ENCODE assay signal across 11 mouse cellular contexts in the genomic region with DNA sequence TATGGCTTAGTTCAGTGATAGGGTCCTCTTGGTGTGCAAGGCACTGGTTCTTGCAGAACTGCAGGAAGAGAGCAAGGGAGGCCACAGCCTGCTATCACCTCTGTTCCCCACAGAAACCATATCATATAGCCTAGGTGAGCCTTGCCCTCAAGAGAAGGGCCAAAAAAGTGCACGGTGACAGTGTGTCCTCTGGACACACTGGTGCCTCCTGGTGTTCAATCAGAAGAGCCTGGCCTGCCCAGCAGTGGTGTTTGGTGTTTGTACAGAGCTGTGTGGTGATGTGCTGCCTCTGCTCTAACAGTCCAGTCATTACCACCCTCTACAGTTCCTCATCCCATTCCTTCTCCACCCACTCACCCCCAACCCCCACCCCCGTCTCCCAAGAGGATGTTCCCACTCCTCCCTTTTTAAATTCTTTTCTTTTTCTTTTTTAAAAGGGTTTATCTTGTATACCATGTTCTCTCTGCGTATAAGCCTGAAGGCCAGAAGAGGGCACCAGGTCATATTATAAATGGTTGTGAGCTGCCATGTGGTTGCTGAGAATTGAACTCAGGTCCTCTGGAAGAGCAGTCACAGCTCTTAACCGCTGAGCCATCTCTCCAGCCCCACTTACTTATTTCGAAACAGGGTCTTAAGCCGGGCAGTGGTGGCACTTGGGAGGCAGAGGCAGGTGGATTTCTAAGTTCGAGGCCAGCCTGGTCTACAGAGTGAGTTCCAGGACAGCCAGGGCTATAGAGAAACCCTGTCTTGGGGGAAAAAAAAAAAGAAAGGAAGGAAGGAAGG. TPM values are rescaled to one million over a fixed set of nuclear protein-coding genes. Genes with fewer than 3 reads are reported as not detected.
A peak's percentile ranks its signal among the peaks of the same experiment; 100 is the strongest.
DNase-seq lines count a peak whose midpoint lies in the region; ATAC-seq and TF ChIP-seq lines count a peak whose summit lies in the region.
"Had no signal": no experiment of that assay in that cellular context is flagged by ENCODE, and none has a peak within 500 bp of the region (broad histone marks: within the 10 kb centered on the region; RNA-seq: fewer than 3 reads in every experiment).

No protein-coding gene starts in this region.

- no peaks in the 10 kb centered on the region for H3K9me3 ChIP-seq in heart, embryonic 12.5 days (replicated peaks)
- H3K9me3 ChIP-seq in liver, postnatal 0 days (ENCODE audit: low read length), result no peaks in the 10 kb centered on the region
- no peaks in the 10 kb centered on the region for H3K9me3 ChIP-seq in hindbrain, embryonic 12.5 days (replicated peaks)
- H3K9me3 ChIP-seq: embryonic facial prominence, embryonic 13.5 days; limb, embryonic 12.5 days; neural tube, embryonic 12.5 days had no signal

- peak; percentile 3 for DNase-seq in heart, postnatal 4 days
- peak; percentile 2 for DNase-seq in right cerebral cortex, postnatal 25 days
- no peak for DNase-seq in right cerebral cortex, postnatal 36 days (ENCODE audit: low spot score in 2 of 2)
- peak; percentile 41 for DNase-seq in liver, postnatal 0 days

- 0 out of 2 replicates have a peak, but pooled peaks cover 3% of the 10 kb centered on the region for H3K36me3 ChIP-seq in heart, embryonic 12.5 days
- 0 out of 2 replicates have a peak, but pooled peaks cover 3% of the 10 kb centered on the region for H3K36me3 ChIP-seq in liver, postnatal 0 days (replicated peaks; ENCODE audit: insufficient read depth, low read length)
- no peaks in the 10 kb centered on the region for H3K36me3 ChIP-seq in hindbrain, embryonic 12.5 days
- H3K36me3 ChIP-seq: neural tube, embryonic 12.5 days had no signal

- peak; percentile 61 for TF ChIP-seq CTCF in liver, postnatal 0 days (IDR thresholded peaks at IDR 0.05; ENCODE audit: low read depth)

- H3K4me3 ChIP-seq in heart, embryonic 12.5 days, result no peak overlapping the region
- H3K4me3 ChIP-seq in liver, postnatal 0 days (ENCODE audit: low read depth, low read length), result no peak overlapping the region
- no peak overlapping the region for H3K4me3 ChIP-seq in hindbrain, embryonic 12.5 days
- H3K4me3 ChIP-seq: embryonic facial prominence, embryonic 13.5 days; limb, embryonic 12.5 days; neural tube, embryonic 12.5 days had no signal

- H3K27me3 ChIP-seq in heart, embryonic 12.5 days (replicated peaks), result no peaks in the 10 kb centered on the region
- no peaks in the 10 kb centered on the region for H3K27me3 ChIP-seq in liver, postnatal 0 days (ENCODE audit: insufficient read depth, low read length)
- H3K27me3 ChIP-seq in hindbrain, embryonic 12.5 days, result no peaks in the 10 kb centered on the region
- H3K27me3 ChIP-seq: embryonic facial prominence, embryonic 13.5 days; limb, embryonic 12.5 days; neural tube, embryonic 12.5 days had no signal

- no peak overlapping the region for H3K27ac ChIP-seq in heart, embryonic 12.5 days (ENCODE audit: poor library complexity, severe bottlenecking)
- H3K27ac ChIP-seq in liver, postnatal 0 days (ENCODE audit: low read depth), result peak overlapping the region; percentile 98
- H3K27ac ChIP-seq in hindbrain, embryonic 12.5 days, result no peak overlapping the region
- H3K27ac ChIP-seq: embryonic facial prominence, embryonic 13.5 days; limb, embryonic 12.5 days; neural tube, embryonic 12.5 days had no signal

- H3K9ac ChIP-seq in heart, embryonic 12.5 days, result no peak overlapping the region
- H3K9ac ChIP-seq in liver, postnatal 0 days (replicated peaks), result no peak overlapping the region
- no peak overlapping the region for H3K9ac ChIP-seq in hindbrain, embryonic 12.5 days
- H3K9ac ChIP-seq: embryonic facial prominence, embryonic 13.5 days; limb, embryonic 12.5 days; neural tube, embryonic 12.5 days had no signal

- no peak for ATAC-seq in heart, embryonic 12.5 days (ENCODE audit: insufficient number of reproducible peaks, low FRiP score)
- ATAC-seq in erythroblast, adult 5-6 weeks (replicated peaks; ENCODE audit: low FRiP score, poor library complexity, severe bottlenecking), result 0 out of 2 replicates have a peak, but pooled peaks have one; percentile 19
- ATAC-seq in liver, postnatal 0 days, result peak; percentile 32; the same call in 1 of the 2 replicates
- no peak for ATAC-seq in hindbrain, embryonic 12.5 days (ENCODE audit: low FRiP score)
- ATAC-seq: activated CD4-positive, CD25-positive, alpha-beta regulatory T cell, adult 4 months had no signal

- no peak overlapping the region for H3K4me2 ChIP-seq in heart, embryonic 12.5 days
- no peak overlapping the region for H3K4me2 ChIP-seq in liver, postnatal 0 days (ENCODE audit: low read depth, low read length)
- H3K4me2 ChIP-seq in hindbrain, embryonic 12.5 days (replicated peaks), result no peak overlapping the region
- H3K4me2 ChIP-seq: embryonic facial prominence, embryonic 13.5 days; limb, embryonic 12.5 days; neural tube, embryonic 12.5 days had no signal

- peaks cover 89% of the 10 kb centered on the region for H3K4me1 ChIP-seq in heart, embryonic 12.5 days (replicated peaks)
- peaks cover 46% of the 10 kb centered on the region for H3K4me1 ChIP-seq in liver, postnatal 0 days (ENCODE audit: insufficient read depth)
- peaks cover 45% of the 10 kb centered on the region for H3K4me1 ChIP-seq in hindbrain, embryonic 12.5 days

- 81% methylated on average over 7 of the region's 7 CpGs for WGBS in heart, embryonic 12.5 days
- WGBS in liver, postnatal 0 days (ENCODE audit: insufficient replicate concordance), result 75% methylated on average over 7 of the region's 7 CpGs
- 88% methylated on average over 7 of the region's 7 CpGs for WGBS in hindbrain, embryonic 12.5 days

- no peak for TF ChIP-seq EP300 in liver, postnatal 0 days (IDR thresholded peaks at IDR 0.05; ENCODE audit: low read depth)

RNA-seq across cellular contexts. Expression of gene Atf5, which starts 5.4 kb away (rescaled TPM):
- 10 to 100 TPM; 34.9 to 37.2 TPM for total RNA-seq in heart, postnatal 4 days (2021)
- polyA plus RNA-seq in heart, embryonic 12.5 days (2016; fragmentation: Nextera tagmentation; extraction: Ambion mirVana), result 2.6 and 2.7 TPM in 2 replicates
- 1.3 and 1.9 TPM in 2 replicates for total RNA-seq in erythroblast, adult 5-6 weeks (2015; ENCODE audit: low replicate concordance)
- 2.1 and 2.5 TPM in 2 replicates for total RNA-seq in erythroblast, adult 5-6 weeks (2017; ENCODE audit: low replicate concordance)
- polyA plus RNA-seq in liver, postnatal 0 days (2015; fragmentation: Nextera tagmentation; extraction: Ambion mirVana), result 66.6 and 72.5 TPM in 2 replicates
- polyA plus RNA-seq in hindbrain, embryonic 12.5 days (2016; fragmentation: Nextera tagmentation; extraction: Ambion mirVana), result 3.9 and 4.6 TPM in 2 replicates

RNA-seq across cellular contexts. Expression of gene Il4i1, which starts 5.7 kb away (rescaled TPM):
- 1 to 10 TPM; 1.4 to 2.0 TPM for total RNA-seq in heart, postnatal 4 days (2021)
- 0.78 and 1.1 TPM in 2 replicates for polyA plus RNA-seq in heart, embryonic 12.5 days (2016; fragmentation: Nextera tagmentation; extraction: Ambion mirVana)
- total RNA-seq in erythroblast, adult 5-6 weeks (2015; ENCODE audit: low replicate concordance), result 0.84 TPM in 1 of 2 replicates, not detected in the other
- 0.09 TPM in 1 of 2 replicates, not detected in the other for total RNA-seq in erythroblast, adult 5-6 weeks (2017; ENCODE audit: low replicate concordance)
- polyA plus RNA-seq in liver, postnatal 0 days (2015; fragmentation: Nextera tagmentation; extraction: Ambion mirVana), result 0.83 and 1.0 TPM in 2 replicates
- polyA plus RNA-seq in hindbrain, embryonic 12.5 days (2016; fragmentation: Nextera tagmentation; extraction: Ambion mirVana), result 1.8 and 2.5 TPM in 2 replicates

RNA-seq across cellular contexts. Expression of gene Nup62, which starts 6.0 kb away (rescaled TPM):
- total RNA-seq in heart, postnatal 4 days (2021), result 10 to 100 TPM; 69.3 to 69.9 TPM
- polyA plus RNA-seq in heart, embryonic 12.5 days (2016; fragmentation: Nextera tagmentation; extraction: Ambion mirVana), result 90.9 and 93.3 TPM in 2 replicates
- 10.4 and 14.4 TPM in 2 replicates for total RNA-seq in erythroblast, adult 5-6 weeks (2015; ENCODE audit: low replicate concordance)
- total RNA-seq in erythroblast, adult 5-6 weeks (2017; ENCODE audit: low replicate concordance), result 21.7 and 21.9 TPM in 2 replicates
- 19.6 and 21.4 TPM in 2 replicates for polyA plus RNA-seq in liver, postnatal 0 days (2015; fragmentation: Nextera tagmentation; extraction: Ambion mirVana)
- 69.8 and 73.9 TPM in 2 replicates for polyA plus RNA-seq in hindbrain, embryonic 12.5 days (2016; fragmentation: Nextera tagmentation; extraction: Ambion mirVana)

RNA-seq across cellular contexts. Expression of gene Akt1s1, which starts 26.9 kb away (rescaled TPM):
- total RNA-seq in heart, postnatal 4 days (2021), result 10 to 100 TPM; 70.6 to 82.6 TPM
- polyA plus RNA-seq in heart, embryonic 12.5 days (2016; fragmentation: Nextera tagmentation; extraction: Ambion mirVana), result 105 and 108 TPM in 2 replicates
- 6.5 and 7.1 TPM in 2 replicates for total RNA-seq in erythroblast, adult 5-6 weeks (2015; ENCODE audit: low replicate concordance)
- 19.7 and 43.3 TPM in 2 replicates for total RNA-seq in erythroblast, adult 5-6 weeks (2017; ENCODE audit: low replicate concordance)
- 36.9 and 38.6 TPM in 2 replicates for polyA plus RNA-seq in liver, postnatal 0 days (2015; fragmentation: Nextera tagmentation; extraction: Ambion mirVana)
- 99.3 and 101 TPM in 2 replicates for polyA plus RNA-seq in hindbrain, embryonic 12.5 days (2016; fragmentation: Nextera tagmentation; extraction: Ambion mirVana)

RNA-seq across cellular contexts. Expression of gene Tbc1d17, which starts 27.0 kb away (rescaled TPM):
- total RNA-seq in heart, postnatal 4 days (2021), result 10 to 100 TPM; 33.0 to 38.0 TPM
- polyA plus RNA-seq in heart, embryonic 12.5 days (2016; fragmentation: Nextera tagmentation; extraction: Ambion mirVana), result 60.0 and 61.2 TPM in 2 replicates
- 15.8 and 21.3 TPM in 2 replicates for total RNA-seq in erythroblast, adult 5-6 weeks (2015; ENCODE audit: low replicate concordance)
- 33.6 and 77.5 TPM in 2 replicates for total RNA-seq in erythroblast, adult 5-6 weeks (2017; ENCODE audit: low replicate concordance)
- 28.2 and 30.5 TPM in 2 replicates for polyA plus RNA-seq in liver, postnatal 0 days (2015; fragmentation: Nextera tagmentation; extraction: Ambion mirVana)
- 103 and 110 TPM in 2 replicates for polyA plus RNA-seq in hindbrain, embryonic 12.5 days (2016; fragmentation: Nextera tagmentation; extraction: Ambion mirVana)

Comparison
In these comparisons a context has a peak if more than half of its experiments do, and no peak if none do; other contexts are left out.
1. DNase-seq: peak in heart, postnatal 4 days (single experiment), right cerebral cortex, postnatal 25 days (single experiment) and liver, postnatal 0 days (single experiment); none in right cerebral cortex, postnatal 36 days (0 of 2).
2. ATAC-seq: peak in erythroblast, adult 5-6 weeks (single experiment) and liver, postnatal 0 days (single experiment); none in heart, embryonic 12.5 days (single experiment) and hindbrain, embryonic 12.5 days (single experiment).
3. RNA of gene Atf5, which starts 5.4 kb away (polyA plus RNA-seq): 66.6 to 72.5 TPM in liver, postnatal 0 days; 3.9 to 4.6 TPM in hindbrain, embryonic 12.5 days and 2.6 to 2.7 TPM in heart, embryonic 12.5 days; every median in the first group is over 10 times any median in the second.